Mouse (Mus musculus) thymus, adult 2 months (tissue): ENCODE measurements around the gene Zbtb49. TPM values are rescaled to one million over a fixed set of nuclear protein-coding genes. Genes with fewer than 3 reads are reported as not detected.

ENCODE experiments used
- DNase-seq: peaks from one replicate; pipeline ENCODE4 v3.0.0; 2021
- H3K27ac ChIP-seq: fragments of 200-500 bp; 2 replicates; pipeline ENCODE4 v1.5.1; 2012; ENCODE audit warnings: low read length, control low read depth; ENCODE audit not compliant: control insufficient read depth, insufficient read depth
- H3K27me3 ChIP-seq: fragments of 200-500 bp; 2 replicates; pipeline ENCODE4 v1.6.1; 2012; ENCODE audit warnings: mild to moderate bottlenecking, low read length, moderate library complexity, mixed read lengths; ENCODE audit not compliant: control insufficient read depth, insufficient read depth
- H3K36me3 ChIP-seq: fragments of 200-500 bp; 2 replicates; pipeline ENCODE4 v1.6.1; 2012; ENCODE audit warnings: mild to moderate bottlenecking, low read length, moderate library complexity; ENCODE audit not compliant: control insufficient read depth, insufficient read depth
- H3K4me1 ChIP-seq: fragments of 200-500 bp; replicated peaks from 2 replicates; pipeline ENCODE4 v1.6.1; 2012; ENCODE audit warnings: low read length; ENCODE audit not compliant: control insufficient read depth, insufficient read depth
- H3K4me3 ChIP-seq: fragments of 200-500 bp; 2 replicates; pipeline ENCODE4 v1.5.1; 2012; ENCODE audit warnings: mild to moderate bottlenecking, low read length, control low read depth, moderate library complexity; ENCODE audit not compliant: control insufficient read depth, insufficient read depth
- CTCF ChIP-seq: fragments of 200-500 bp; IDR thresholded peaks from 2 replicates; pipeline ENCODE4 v1.5.1; 2012; ENCODE audit warnings: mild to moderate bottlenecking, control low read depth, low read length, moderate library complexity, borderline replicate concordance; ENCODE audit not compliant: control insufficient read depth, poor library complexity, insufficient read depth; ENCODE audit errors: extremely low read depth
- POLR2A ChIP-seq: fragments of 200-500 bp; IDR thresholded peaks from 2 replicates; pipeline ENCODE4 v1.6.1; 2012; ENCODE audit warnings: mild to moderate bottlenecking, low read length, control low read depth, moderate library complexity; ENCODE audit not compliant: control insufficient read depth, poor library complexity, insufficient read depth; ENCODE audit errors: extremely low read depth
- WGBS: fragments of 180-500 bp; shearing (Covaris S2); methylation state at CpG from one replicate; pipeline ENCODE4 v1.1.7; 2018; 5-methylcytosine and 5-hydroxymethylcytosine counted together
- polyA plus RNA-seq: library from polyadenylated mRNA; depleted of rRNA; stranded (reverse); fragments of >200 nt; gene quantifications from 2 replicates; pipeline ENCODE4 v1.2.3, GENCODE M21; 2012; rRNA removed

Gene Zbtb49
- polyA plus RNA-seq, 1 experiment: 38.9 TPM

DNA sequence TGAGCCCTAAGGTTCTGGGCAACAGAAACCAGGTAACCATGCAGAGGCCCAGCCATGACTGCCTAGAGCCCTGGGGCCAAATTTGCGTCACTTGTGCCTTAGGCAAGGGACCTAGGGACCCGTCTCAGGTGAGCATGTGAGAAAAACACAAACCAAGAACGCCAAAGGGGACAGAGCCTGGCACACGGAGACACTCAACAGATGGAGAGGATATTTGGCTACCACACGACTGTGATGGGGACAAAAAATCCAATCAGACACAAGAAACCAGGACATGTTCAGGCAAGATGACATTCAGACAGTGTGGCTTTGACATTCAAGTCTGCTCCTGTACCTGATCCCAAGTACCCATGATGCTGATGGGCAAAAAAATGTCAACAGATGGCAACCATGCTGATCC is 66.6 kb downstream of the Zbtb49 start:
- Histone ChIP-seq H3K4me3 (no peak overlapping the region), H3K27ac (no peak overlapping the region), H3K27me3 (peaks cover 3% of the 10 kb centered on the region; the same call in 1 of the 2 replicates), H3K4me1 (peaks cover 2% of the 10 kb centered on the region; the same call in 1 of the 2 replicates), H3K36me3 (no peaks in the 10 kb centered on the region)
- no peak for DNase-seq
- 95% methylated on average over 5 of the region's 5 CpGs for WGBS
- TF ChIP-seq CTCF (no peak), POLR2A (no peak)

DNA sequence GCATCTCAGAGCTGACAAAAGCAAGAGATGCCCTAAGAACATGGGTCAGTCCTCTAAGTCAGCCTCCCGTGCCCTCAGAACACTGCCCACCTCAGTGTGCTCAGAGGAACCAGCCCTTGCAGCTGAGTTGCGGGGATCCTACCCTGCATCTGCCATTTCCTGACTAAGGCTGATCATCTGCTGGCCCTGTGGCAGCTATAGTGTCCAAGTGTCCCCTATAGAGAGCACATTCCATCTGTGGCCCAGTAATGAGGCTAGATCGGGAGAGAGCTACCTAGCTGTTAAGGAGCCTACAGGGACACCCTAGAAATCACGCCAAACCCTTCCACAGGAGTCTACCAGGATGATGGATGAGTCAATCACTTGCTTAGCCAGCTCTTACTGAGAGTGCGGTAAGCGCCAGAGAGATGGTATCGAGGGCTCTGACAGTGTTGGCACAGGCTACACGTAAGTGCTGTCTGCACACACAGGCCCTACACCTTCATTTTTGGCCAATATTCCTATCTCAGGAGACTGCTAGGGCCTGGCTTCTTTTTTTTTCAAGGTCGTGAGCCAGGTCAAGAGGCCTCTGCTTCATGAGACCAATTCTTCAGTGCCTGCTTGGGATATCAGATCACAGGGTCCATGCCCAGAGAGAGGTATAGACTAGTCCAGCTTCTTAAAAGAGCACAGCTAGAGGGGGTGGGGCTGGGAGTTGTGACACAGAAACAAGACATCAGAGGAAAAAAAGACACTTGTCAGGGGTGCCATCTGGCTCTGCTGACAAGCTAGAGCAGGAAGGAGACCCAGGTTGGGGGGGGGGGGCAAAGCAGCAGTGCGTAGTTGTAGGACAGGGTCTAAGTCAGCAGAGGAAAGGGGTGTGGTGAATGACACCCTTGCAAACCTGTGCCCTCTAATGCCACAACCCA is 67.8 kb downstream of the Zbtb49 start:
- H3K36me3 ChIP-seq: no peaks in the 10 kb centered on the region
- TF ChIP-seq CTCF (no peak), POLR2A (no peak)
- H3K4me3 ChIP-seq: no peak overlapping the region
- WGBS: 95% methylated on average over 10 of the region's 10 CpGs
- no peak overlapping the region for H3K27ac ChIP-seq
- H3K27me3 ChIP-seq: no peaks in the 10 kb centered on the region
- no peak for DNase-seq
- no peaks in the 10 kb centered on the region for H3K4me1 ChIP-seq

DNA sequence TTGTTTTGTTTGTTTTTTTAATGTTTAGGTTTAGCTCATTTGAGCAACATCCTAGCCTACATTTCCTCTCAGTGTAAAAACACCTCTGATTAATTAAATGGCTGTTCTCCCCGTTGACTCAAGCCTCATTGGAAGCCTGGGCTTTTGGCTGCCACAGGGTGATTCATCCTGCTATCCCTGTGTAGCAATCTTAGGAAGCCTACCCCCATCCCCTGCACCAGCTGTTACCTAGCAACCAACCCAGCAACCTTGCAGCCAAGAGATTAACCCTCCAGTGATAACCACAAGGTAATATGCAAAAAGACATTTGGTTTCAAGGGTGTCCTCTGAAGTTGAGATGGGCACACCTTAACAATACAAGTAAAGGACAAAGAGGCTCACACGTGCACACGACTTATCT is 69.0 kb downstream of the Zbtb49 start:
- Histone ChIP-seq H3K4me3 (no peak overlapping the region), H3K27ac (no peak overlapping the region), H3K4me1 (no peaks in the 10 kb centered on the region), H3K27me3 (no peaks in the 10 kb centered on the region), H3K36me3 (no peaks in the 10 kb centered on the region)
- 82% methylated on average over 3 of the region's 3 CpGs for WGBS
- no peak for DNase-seq
- no peak for TF ChIP-seq POLR2A
- no peak for TF ChIP-seq CTCF

DNA sequence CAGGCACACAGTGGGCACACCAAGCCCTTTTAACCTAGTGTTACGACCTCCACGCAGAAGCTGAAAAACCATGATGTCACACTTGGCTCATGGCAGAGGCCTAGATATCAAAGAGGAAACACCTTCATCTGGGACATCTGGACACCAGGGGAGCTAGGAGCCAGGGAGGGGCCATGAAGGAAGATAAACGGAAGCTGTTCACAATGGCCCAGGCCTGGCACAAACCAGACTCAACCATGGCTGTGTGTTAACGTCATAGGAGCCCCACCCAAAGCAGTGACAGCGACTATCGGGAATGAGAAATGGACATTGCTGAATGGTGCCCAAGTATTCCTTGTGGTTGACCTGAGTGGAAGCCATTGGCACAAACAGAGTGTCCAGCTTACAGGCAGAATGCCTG is 73.7 kb downstream of the Zbtb49 start:
- 91% methylated on average over 6 of the region's 6 CpGs for WGBS
- no peaks in the 10 kb centered on the region for H3K27me3 ChIP-seq
- TF ChIP-seq CTCF (no peak), POLR2A (no peak)
- H3K27ac ChIP-seq: no peak overlapping the region
- H3K4me3 ChIP-seq: no peak overlapping the region
- no peak for DNase-seq
- H3K36me3 ChIP-seq: no peaks in the 10 kb centered on the region
- H3K4me1 ChIP-seq: no peaks in the 10 kb centered on the region

DNA sequence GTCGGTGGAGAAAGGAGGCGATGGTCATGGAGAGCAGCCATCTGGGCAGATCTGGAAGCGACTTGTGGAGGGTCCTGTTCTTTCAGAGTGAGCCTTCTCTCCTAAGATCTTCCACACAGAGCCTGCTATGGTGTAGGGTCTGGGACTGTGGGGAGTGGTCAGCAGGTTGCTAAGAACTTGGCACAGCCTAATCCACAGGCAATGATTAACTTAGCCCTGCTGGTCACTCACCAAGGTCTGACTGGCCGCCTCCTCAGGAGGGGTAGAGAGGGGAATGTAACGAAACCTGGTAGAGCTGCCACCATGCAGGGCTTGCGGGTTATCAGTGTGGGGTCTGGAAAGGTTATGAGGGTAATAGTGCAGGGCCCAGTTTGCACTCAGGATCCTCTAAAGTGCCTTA is 79.4 kb downstream of the Zbtb49 start:
- no peaks in the 10 kb centered on the region for H3K4me1 ChIP-seq
- WGBS: 98% methylated on average over 6 of the region's 6 CpGs
- no peak for TF ChIP-seq CTCF
- no peak for TF ChIP-seq POLR2A
- H3K36me3 ChIP-seq: no peaks in the 10 kb centered on the region
- H3K27ac ChIP-seq: no peak overlapping the region
- no peaks in the 10 kb centered on the region for H3K27me3 ChIP-seq
- DNase-seq: no peak
- H3K4me3 ChIP-seq: no peak overlapping the region

Other genes with a start within 250 kb of the Zbtb49 start
- gene Stx18, start 181.7 kb downstream of the Zbtb49 start, polyA plus RNA-seq: 14.1 and 21.2 TPM in 2 replicates
- 4.3 and 5.8 TPM in 2 replicates for gene Nsg1, start 60.5 kb downstream of the Zbtb49 start, polyA plus RNA-seq
- gene Lyar, start within 50 bp of the Zbtb49 start, polyA plus RNA-seq: 8.1 and 8.4 TPM in 2 replicates
- gene Tmem128, start 39.7 kb upstream of the Zbtb49 start, polyA plus RNA-seq: 43.8 and 57.1 TPM in 2 replicates
- gene Otop1, start 55.5 kb upstream of the Zbtb49 start, polyA plus RNA-seq: 2.2 and 5.9 TPM in 2 replicates
- 0.06 and 0.12 TPM in 2 replicates for gene Drd5, start 98.9 kb upstream of the Zbtb49 start, polyA plus RNA-seq